Mouse (Mus musculus) cerebellum, adult (tissue): ENCODE measurements around the gene Padi1.

Experiments used
- ATAC-seq: cut with Nextera tagmentation; 2 replicates; pipeline ENCODE4 v1.9.2; 2017; ENCODE audit warnings: mild to moderate bottlenecking, moderate library complexity, mixed read lengths; ENCODE audit not compliant: insufficient number of reproducible peaks, low FRiP score, low TSS enrichment

Gene Padi1

GRCm38 (mm10) chr4:140825942-140826341, 19.6 kb downstream of the Padi1 start:
- no peak for ATAC-seq

- ATAC-seq = no peak
Observed at GRCm38 (mm10) chr4:140821988-140822387, 23.6 kb downstream of the Padi1 start.

- ATAC-seq = no peak
Observed at GRCm38 (mm10) chr4:140817413-140817812, 28.2 kb downstream of the Padi1 start.

- no peak for ATAC-seq
Observed at GRCm38 (mm10) chr4:140815996-140816917, 29.3 kb downstream of the Padi1 start.

- no peak for ATAC-seq
Observed at GRCm38 (mm10) chr4:140815496-140815895, 30.1 kb downstream of the Padi1 start.

- no peak for ATAC-seq
Observed at GRCm38 (mm10) chr4:140814241-140815225, 31.0 kb downstream of the Padi1 start.

GRCm38 (mm10) chr4:140813358-140814185, 32.0 kb downstream of the Padi1 start:
- no peak for ATAC-seq

- no peak for ATAC-seq
Observed at GRCm38 (mm10) chr4:140812609-140813008, 33.0 kb downstream of the Padi1 start.

GRCm38 (mm10) chr4:140812191-140812590, 33.4 kb downstream of the Padi1 start:
- ATAC-seq = no peak

GRCm38 (mm10) chr4:140810458-140811260, 34.9 kb downstream of the Padi1 start, which contains the start of gene Padi3:
Gene Padi3 (minus strand): TSS chr4:140810648.
- ATAC-seq = no peak

GRCm38 (mm10) chr4:140809118-140809517, 36.5 kb downstream of the Padi1 start:
- ATAC-seq = no peak

- no peak for ATAC-seq
Observed at GRCm38 (mm10) chr4:140804601-140805000, 41.0 kb downstream of the Padi1 start.

GRCm38 (mm10) chr4:140801364-140801763, 44.2 kb downstream of the Padi1 start:
- no peak for ATAC-seq

GRCm38 (mm10) chr4:140796786-140797185, 48.8 kb downstream of the Padi1 start:
- no peak for ATAC-seq

- no peak for ATAC-seq
Observed at GRCm38 (mm10) chr4:140794678-140795077, 50.9 kb downstream of the Padi1 start.

- ATAC-seq = no peak
Observed at GRCm38 (mm10) chr4:140793795-140794194, 51.8 kb downstream of the Padi1 start.

- ATAC-seq = no peak
Observed at GRCm38 (mm10) chr4:140792584-140792983, 53.0 kb downstream of the Padi1 start.

GRCm38 (mm10) chr4:140791071-140791470, 54.5 kb downstream of the Padi1 start:
- ATAC-seq = no peak

- ATAC-seq = no peak
Observed at GRCm38 (mm10) chr4:140789983-140790382, 55.6 kb downstream of the Padi1 start.
